Mouse (Mus musculus) liver, adult 2 months (tissue): ENCODE data around the gene Pla2g4f. TPM values are rescaled to one million over a fixed set of nuclear protein-coding genes. Genes with fewer than 3 reads are reported as not detected.

ENCODE experiments used
- DNase-seq: peaks from one replicate; pipeline ENCODE4 v3.0.0-alpha.2; 2011; ENCODE audit warnings: low read depth, low spot score; ENCODE audit errors: extremely low read depth
- H3K27ac ChIP-seq: fragments of 200-500 bp; replicated peaks from 2 replicates; pipeline ENCODE4 v1.5.1; 2012; ENCODE audit warnings: low read depth, mild to moderate bottlenecking, control low read depth, inconsistent platforms, low read length; ENCODE audit not compliant: insufficient read depth
- H3K27me3 ChIP-seq: fragments of 200-500 bp; 2 replicates; pipeline ENCODE4 v1.6.1; 2012; ENCODE audit warnings: mild to moderate bottlenecking, moderate library complexity, low read length, inconsistent platforms; ENCODE audit not compliant: control insufficient read depth, insufficient read depth
- H3K36me3 ChIP-seq: fragments of 200-500 bp; 2 replicates; pipeline ENCODE4 v1.6.1; 2012; ENCODE audit warnings: low read length, inconsistent platforms; ENCODE audit not compliant: control insufficient read depth, insufficient read depth
- H3K4me1 ChIP-seq: fragments of 200-500 bp; 2 replicates; pipeline ENCODE4 v1.6.1; 2011; ENCODE audit warnings: low read length; ENCODE audit not compliant: control insufficient read depth, insufficient read depth
- H3K4me3 ChIP-seq: fragments of 200-500 bp; 2 replicates; pipeline ENCODE4 v1.5.1; 2011; ENCODE audit warnings: low read depth, mild to moderate bottlenecking, control low read depth, low read length, moderate library complexity; ENCODE audit not compliant: insufficient read depth
- H3K79me2 ChIP-seq: fragments of 200-500 bp; 2 replicates; pipeline ENCODE4 v1.6.1; 2012; ENCODE audit warnings: inconsistent platforms, mild to moderate bottlenecking, low read length, moderate library complexity; ENCODE audit not compliant: control insufficient read depth, insufficient read depth
- H3K9ac ChIP-seq: fragments of 200-500 bp; 2 replicates; pipeline ENCODE4 v1.6.1; 2012; ENCODE audit warnings: low read depth, mild to moderate bottlenecking, control low read depth, inconsistent platforms, low read length
- CTCF ChIP-seq: fragments of 200-500 bp; IDR thresholded peaks from 2 replicates; pipeline ENCODE4 v1.5.1; 2011; ENCODE audit warnings: low read depth, low read length, control low read depth
- POLR2A ChIP-seq: fragments of 200-500 bp; IDR thresholded peaks from 2 replicates; pipeline ENCODE4 v1.6.1; 2011; ENCODE audit warnings: low read length, control low read depth; ENCODE audit not compliant: insufficient read depth; ENCODE audit errors: extremely low read depth
- WGBS: fragments of 180-500 bp; shearing (Covaris S2); methylation state at CpG from one replicate; pipeline ENCODE4 v1.1.7; 2018; 5-methylcytosine and 5-hydroxymethylcytosine counted together
- polyA plus RNA-seq: library from polyadenylated mRNA; depleted of rRNA; stranded (reverse); fragments of >200 nt; gene quantifications from 2 replicates; pipeline ENCODE4 v1.2.3, GENCODE M21; 2012; rRNA removed
- total RNA-seq: library from RNA; depleted of rRNA; stranded (reverse); fragments of >200 nt; gene quantifications from 2 replicates; pipeline ENCODE4 v1.2.3, GENCODE M21; 2014; rRNA removed

Pla2g4f gene
- total RNA-seq (0.09 TPM in 1 of 2 replicates, not detected in the other), polyA plus RNA-seq (0.05 and 0.15 TPM in 2 replicates)

- Histone ChIP-seq H3K4me3 (no peak within 1 kb of the TSS), H3K27ac (no peak within 1 kb of the TSS), H3K27me3 (no peaks in the 10 kb centered on the region), H3K79me2 (no peaks in the 10 kb centered on the region), H3K4me1 (no peaks in the 10 kb centered on the region), H3K36me3 (peaks cover 14% of the 10 kb centered on the region; the same call in 1 of the 2 replicates), H3K9ac (no peak within 1 kb of the TSS)
- WGBS: 74% methylated on average over 3 of the region's 3 CpGs
- TF ChIP-seq POLR2A (no peak), CTCF (no peak)
- DNase-seq: no peak
These were observed at the start of gene Pla2g4f for GRCm38 (mm10) chr2:120313976-120314375. TSS of gene Pla2g4f (minus strand) at chr2:120314165.

GRCm38 (mm10) chr2:120360425-120360824, 46.5 kb upstream of the Pla2g4f start:
- H3K4me1 ChIP-seq: no peaks in the 10 kb centered on the region
- no peaks in the 10 kb centered on the region for H3K79me2 ChIP-seq
- H3K36me3 ChIP-seq: peaks cover 42% of the 10 kb centered on the region
- 33% methylated on average over 1 of the region's 1 CpGs for WGBS
- peak; percentile 58 for DNase-seq
- H3K4me3 ChIP-seq: no peak overlapping the region
- no peaks in the 10 kb centered on the region for H3K27me3 ChIP-seq
- no peak for TF ChIP-seq POLR2A
- TF ChIP-seq CTCF: no peak
- no peak overlapping the region for H3K9ac ChIP-seq
- H3K27ac ChIP-seq: no peak overlapping the region

- peak; percentile 67 for DNase-seq
- peak within 1 kb of the TSS; percentile 96 for H3K4me3 ChIP-seq
These were observed 39.0 kb upstream of the Pla2g4f start, which contains the start of gene Vps39 for GRCm38 (mm10) chr2:120352682-120353646. TSS of gene Vps39 (minus strand) at chr2:120353137.

GRCm38 (mm10) chr2:120351321-120351720, 37.4 kb upstream of the Pla2g4f start:
- peaks cover 6% of the 10 kb centered on the region for H3K4me1 ChIP-seq
- H3K9ac ChIP-seq: no peak overlapping the region
- WGBS: 69% methylated on average over 5 of the region's 5 CpGs
- DNase-seq: no peak
- H3K27ac ChIP-seq: no peak overlapping the region
- H3K79me2 ChIP-seq: peaks cover 4% of the 10 kb centered on the region; the same call in 1 of the 2 replicates
- TF ChIP-seq CTCF (no peak), POLR2A (no peak)
- no peak overlapping the region for H3K4me3 ChIP-seq
- H3K36me3 ChIP-seq: peaks cover 10% of the 10 kb centered on the region; the same call in 1 of the 2 replicates
- no peaks in the 10 kb centered on the region for H3K27me3 ChIP-seq

More at GRCm38 (mm10) chr2:120352682-120353646, 39.0 kb upstream of the Pla2g4f start, which contains the start of gene Vps39:
- H3K79me2 ChIP-seq: peaks cover 4% of the 10 kb centered on the region; the same call in 1 of the 2 replicates
- H3K36me3 ChIP-seq: peaks cover 12% of the 10 kb centered on the region; the same call in 1 of the 2 replicates
- H3K4me1 ChIP-seq: peaks cover 6% of the 10 kb centered on the region
- TF ChIP-seq CTCF: no peak
- peak; percentile 37; the same call in 1 of the 2 replicates for TF ChIP-seq POLR2A
- H3K27me3 ChIP-seq: no peaks in the 10 kb centered on the region
- no peak within 1 kb of the TSS; the same call in 1 of the 2 replicates for H3K27ac ChIP-seq
- WGBS: 13% methylated on average over 44 of the region's 44 CpGs
- H3K9ac ChIP-seq: peak within 1 kb of the TSS; percentile 84

- H3K9ac ChIP-seq: no peak overlapping the region
- no peaks in the 10 kb centered on the region for H3K27me3 ChIP-seq
- H3K4me3 ChIP-seq: no peak overlapping the region
- TF ChIP-seq CTCF (no peak), POLR2A (no peak)
- peaks cover 6% of the 10 kb centered on the region for H3K4me1 ChIP-seq
- H3K27ac ChIP-seq: no peak overlapping the region
- peaks cover 20% of the 10 kb centered on the region for H3K36me3 ChIP-seq
- 71% methylated on average over 9 of the region's 9 CpGs for WGBS
- H3K79me2 ChIP-seq: peaks cover 4% of the 10 kb centered on the region; the same call in 1 of the 2 replicates
- DNase-seq: peak; percentile 26
These were observed 34.2 kb upstream of the Pla2g4f start for GRCm38 (mm10) chr2:120348120-120348519.
